ENCODE assay signal across 8 mouse cellular contexts in genomic region chr2:167485501-167486377, GRCm38 (mm10). TPM values are rescaled to one million over a fixed set of nuclear protein-coding genes. Genes with fewer than 3 reads are reported as not detected.
DNase-seq lines count a peak whose midpoint lies in the region; ATAC-seq and TF ChIP-seq lines count a peak whose summit lies in the region.

No protein-coding gene starts in this region.

- TF ChIP-seq RAD21 in CH12.LX (IDR thresholded peaks at IDR 0.05; ENCODE audit: low read depth, low read length), result no peak

- peaks cover 14% of the 10 kb centered on the region for H3K36me3 ChIP-seq in hindbrain, embryonic 15.5 days
- H3K36me3 ChIP-seq in hindbrain, embryonic 10.5 days, result peaks cover 63% of the 10 kb centered on the region
- peaks cover 60 to 75% of the 10 kb centered on the region in 2 experiments for H3K36me3 ChIP-seq in CH12.LX (replicated peaks in 1 of 2; ENCODE audit: control insufficient read depth in 1 of 2, insufficient read depth in 1 of 2, low read length in 1 of 2)
- H3K36me3 ChIP-seq in heart, embryonic 15.5 days, result peaks cover 21% of the 10 kb centered on the region

- H3K4me3 ChIP-seq in hindbrain, embryonic 15.5 days, result no peak overlapping the region
- no peak overlapping the region for H3K4me3 ChIP-seq in hindbrain, embryonic 10.5 days
- no peak overlapping the region for H3K4me3 ChIP-seq in CH12.LX (replicated peaks in 1 of 3; ENCODE audit: low read depth in 2 of 3, low read length in 2 of 3, poor library complexity in 1 of 3)
- no peak overlapping the region for H3K4me3 ChIP-seq in heart, embryonic 15.5 days

- peak overlapping the region; percentile 57 for H3K27ac ChIP-seq in hindbrain, embryonic 15.5 days (replicated peaks)
- H3K27ac ChIP-seq in hindbrain, embryonic 10.5 days, result no peak overlapping the region
- no peak overlapping the region for H3K27ac ChIP-seq in CH12.LX (ENCODE audit: insufficient read depth, low read depth)
- peak overlapping the region; percentile 20; the same call in 1 of the 2 replicates for H3K27ac ChIP-seq in heart, embryonic 15.5 days

- H3K79me2 ChIP-seq in CH12.LX (replicated peaks; ENCODE audit: control insufficient read depth, extremely low read depth, insufficient read depth, poor library complexity, severe bottlenecking), result peaks cover 59% of the 10 kb centered on the region

- H3K4me2 ChIP-seq in hindbrain, embryonic 15.5 days, result no peak overlapping the region
- H3K4me2 ChIP-seq in CH12.LX (ENCODE audit: insufficient read depth, low read depth, poor library complexity, severe bottlenecking), result no peak overlapping the region
- H3K4me2 ChIP-seq in heart, embryonic 15.5 days, result no peak overlapping the region

- no peaks in the 10 kb centered on the region for H3K27me3 ChIP-seq in hindbrain, embryonic 15.5 days
- no peaks in the 10 kb centered on the region for H3K27me3 ChIP-seq in hindbrain, embryonic 10.5 days (ENCODE audit: insufficient read depth, poor library complexity, severe bottlenecking)
- no peaks in the 10 kb centered on the region for H3K27me3 ChIP-seq in CH12.LX (replicated peaks)
- H3K27me3 ChIP-seq in heart, embryonic 15.5 days, result no peaks in the 10 kb centered on the region

- TF ChIP-seq EP300 in CH12.LX (IDR thresholded peaks at IDR 0.05; ENCODE audit: low read length), result no peak

- H3K4me1 ChIP-seq in hindbrain, embryonic 15.5 days (replicated peaks), result peaks cover 42% of the 10 kb centered on the region
- peaks cover 3% of the 10 kb centered on the region for H3K4me1 ChIP-seq in hindbrain, embryonic 10.5 days (replicated peaks)
- peaks cover 18 to 49% of the 10 kb centered on the region in 2 experiments for H3K4me1 ChIP-seq in CH12.LX (ENCODE audit: control insufficient read depth in 1 of 2, insufficient read depth in 2 of 2)
- peaks cover 31% of the 10 kb centered on the region for H3K4me1 ChIP-seq in heart, embryonic 15.5 days (replicated peaks)

- no peak overlapping the region for H3K9ac ChIP-seq in hindbrain, embryonic 15.5 days
- H3K9ac ChIP-seq in CH12.LX (ENCODE audit: insufficient read depth, low read depth), result no peak overlapping the region
- 0 out of 2 replicates have a peak overlapping the region, but pooled peaks have one; percentile 3 for H3K9ac ChIP-seq in heart, embryonic 15.5 days

- in situ Hi-C loops in CH12.LX (cut with MboI; ENCODE audit: low pct_ligation_motif_present, low pct_unique_long_range_greater_than_20kb, low sequenced_read_pairs), result loop anchor here (10.0 kb wide), 1 partner anchor 421 kb away; the partner anchor contains the start of gene Znfx1

- no peak for TF ChIP-seq POLR2A in CH12.LX (IDR thresholded peaks at IDR 0.05; ENCODE audit: low read depth, low read length)

- H3K9me3 ChIP-seq in hindbrain, embryonic 15.5 days, result no peaks in the 10 kb centered on the region
- no peaks in the 10 kb centered on the region for H3K9me3 ChIP-seq in hindbrain, embryonic 10.5 days
- H3K9me3 ChIP-seq in CH12.LX (replicated peaks; ENCODE audit: low read length), result no peaks in the 10 kb centered on the region
- no peaks in the 10 kb centered on the region for H3K9me3 ChIP-seq in heart, embryonic 15.5 days (replicated peaks)

- peak; percentile 70 for ATAC-seq in hindbrain, embryonic 15.5 days (ENCODE audit: low FRiP score, low read depth)
- no peak for ATAC-seq in heart, embryonic 15.5 days (replicated peaks; ENCODE audit: insufficient number of reproducible peaks, insufficient read depth, low FRiP score, low read depth)
- no peak for ATAC-seq in monocyte, adult 5-6 weeks (replicated peaks; ENCODE audit: insufficient number of reproducible peaks, low FRiP score, low TSS enrichment, poor library complexity, severe bottlenecking)

- DNase-seq in hindbrain, embryonic 10.5 days (ENCODE audit: low spot score), result no peak
- DNase-seq in CH12.LX (ENCODE audit: extremely low read depth), result peak; percentile 39
- peak; percentile 96 for DNase-seq in cerebellum, adult 11-12 months
- peak; percentile 55 for DNase-seq in lung, postnatal 10 days
- no peak for DNase-seq in B cell, adult 2 months

- WGBS in hindbrain, embryonic 15.5 days, result 67% methylated on average over 7 of the region's 7 CpGs
- 91% methylated on average over 7 of the region's 7 CpGs for WGBS in hindbrain, embryonic 10.5 days
- 76% methylated on average over 7 of the region's 7 CpGs for WGBS in heart, embryonic 15.5 days

- TF ChIP-seq CTCF in CH12.LX (conservative IDR thresholded peaks at IDR 0.05 in 1 of 2, IDR thresholded peaks at IDR 0.05 in 1 of 2; ENCODE audit: low read depth in 2 of 2, low read length in 2 of 2), result no peak

- dilution Hi-C loops in CH12.LX (cut with MboI; ENCODE audit: extremely low pct_ligation_motif_present, extremely low pct_unique_long_range_greater_than_20kb, low sequenced_read_pairs), result no loop called here

TF ChIP-seq in CH12.LX, 34 proteins besides CTCF, POLR2A, EP300 and RAD21:
- TF ChIP-seq JUN (IDR thresholded peaks at IDR 0.05; ENCODE audit: insufficient read depth, low read depth, low read length), result no peak
- no peak for TF ChIP-seq E2F4 (IDR thresholded peaks at IDR 0.05; ENCODE audit: insufficient replicate concordance, low read depth, low read length)
- no peak for TF ChIP-seq ZNF384 (IDR thresholded peaks at IDR 0.05; ENCODE audit: low read depth, low read length)
- no peak for TF ChIP-seq SMC3 (IDR thresholded peaks at IDR 0.05; ENCODE audit: low read depth, low read length)
- no peak for TF ChIP-seq ELF1 (IDR thresholded peaks at IDR 0.05; ENCODE audit: low read depth, low read length)
- no peak for TF ChIP-seq JUND (conservative IDR thresholded peaks at IDR 0.05; ENCODE audit: low read depth, low read length)
- TF ChIP-seq MAFK (IDR thresholded peaks at IDR 0.05; ENCODE audit: insufficient replicate concordance, low read length), result no peak

RNA-seq across cellular contexts. Expression of gene Rnf114, which starts 6.7 kb away (rescaled TPM):
- polyA plus RNA-seq in hindbrain, embryonic 15.5 days (2015; fragmentation: Nextera tagmentation; extraction: Ambion mirVana), result 112 and 115 TPM in 2 replicates
- polyA plus RNA-seq in hindbrain, embryonic 10.5 days (2016; fragmentation: Nextera tagmentation; extraction: Ambion mirVana), result 137 TPM in 2 replicates
- total RNA-seq in CH12.LX (2012; rRNA removed) (39.2 and 50.4 TPM in 2 replicates), CH12.LX (2014; rRNA removed) (45.3 and 45.6 TPM in 2 replicates)
- polyA plus RNA-seq in CH12.LX (2012; ENCODE audit: insufficient read length, low read depth), result 37.6 and 40.8 TPM in 2 replicates
- 57.9 and 73.0 TPM in 2 replicates for polyA plus RNA-seq in heart, embryonic 15.5 days (2015; fragmentation: Nextera tagmentation; extraction: Ambion mirVana)
- 62.6 to 74.1 TPM (median 67.8 TPM) in 3 replicates for total RNA-seq in monocyte, adult 5-6 weeks (2017)

RNA-seq across cellular contexts. Expression of gene Spata2, which starts 6.9 kb away (rescaled TPM):
- 30.7 and 33.4 TPM in 2 replicates for polyA plus RNA-seq in hindbrain, embryonic 15.5 days (2015; fragmentation: Nextera tagmentation; extraction: Ambion mirVana)
- polyA plus RNA-seq in hindbrain, embryonic 10.5 days (2016; fragmentation: Nextera tagmentation; extraction: Ambion mirVana), result 20.1 and 25.1 TPM in 2 replicates
- total RNA-seq in CH12.LX (2012; rRNA removed) (8.6 and 10.5 TPM in 2 replicates), CH12.LX (2014; rRNA removed) (7.2 and 9.1 TPM in 2 replicates)
- polyA plus RNA-seq in CH12.LX (2012; ENCODE audit: insufficient read length, low read depth), result 22.8 and 23.0 TPM in 2 replicates
- 13.8 and 14.9 TPM in 2 replicates for polyA plus RNA-seq in heart, embryonic 15.5 days (2015; fragmentation: Nextera tagmentation; extraction: Ambion mirVana)
- total RNA-seq in monocyte, adult 5-6 weeks (2017), result 7.3 to 13.8 TPM (median 9.6 TPM) in 3 replicates

RNA-seq across cellular contexts. Expression of gene Snai1, which starts 52.3 kb away (rescaled TPM):
- 5.9 and 6.6 TPM in 2 replicates for polyA plus RNA-seq in hindbrain, embryonic 15.5 days (2015; fragmentation: Nextera tagmentation; extraction: Ambion mirVana)
- 45.3 and 45.5 TPM in 2 replicates for polyA plus RNA-seq in hindbrain, embryonic 10.5 days (2016; fragmentation: Nextera tagmentation; extraction: Ambion mirVana)
- total RNA-seq in CH12.LX (2012; rRNA removed) (2.9 and 3.1 TPM in 2 replicates), CH12.LX (2014; rRNA removed) (1.5 and 1.6 TPM in 2 replicates)
- polyA plus RNA-seq in CH12.LX (2012; ENCODE audit: insufficient read length, low read depth), result 9.0 and 12.6 TPM in 2 replicates
- polyA plus RNA-seq in heart, embryonic 15.5 days (2015; fragmentation: Nextera tagmentation; extraction: Ambion mirVana), result 14.0 and 19.5 TPM in 2 replicates
- not detected in 3 replicates for total RNA-seq in monocyte, adult 5-6 weeks (2017)

Comparison
In these comparisons a context has a peak if more than half of its experiments do, and no peak if none do; other contexts are left out.
1. H3K27ac ChIP-seq: peak in hindbrain, embryonic 15.5 days (single experiment) and heart, embryonic 15.5 days (single experiment); none in hindbrain, embryonic 10.5 days (single experiment) and CH12.LX (single experiment).
2. DNase-seq: peak in CH12.LX (single experiment), cerebellum, adult 11-12 months (single experiment) and lung, postnatal 10 days (single experiment); none in hindbrain, embryonic 10.5 days (single experiment) and B cell, adult 2 months (0 of 2).